Mouse (Mus musculus): Measurements from ENCODE around the gene Olfr1080.

- TF ChIP-seq CTCF (IDR thresholded peaks at IDR 0.05) = no peak
- TF ChIP-seq EP300 (IDR thresholded peaks at IDR 0.05) = no peak
Measured at GRCm38 (mm10) chr2:86508161-86508560, 49.9 kb downstream of the Olfr1080 start, which contains the start of gene Olfr1076.
